Mouse (Mus musculus) liver, postnatal 0 days (tissue): ENCODE results near the gene Mto1. TPM values are rescaled to one million over a fixed set of nuclear protein-coding genes. Genes with fewer than 3 reads are reported as not detected.

Experiments used
- ATAC-seq: fragments of 200-750 bp; cut with Nextera tagmentation; 2 replicates; pipeline ENCODE4 v1.8.0; 2017; ENCODE audit warnings: mild to moderate bottlenecking, moderate library complexity
- DNase-seq: peaks from one replicate; pipeline ENCODE4 v3.0.0-alpha.2; 2016
- H3K27ac ChIP-seq: fragments of 300-500 bp; sonication (generic); 2 replicates; pipeline ENCODE4 v1.5.1; 2014; ENCODE audit warnings: antibody characterized with exemption, moderate library complexity, mild to moderate bottlenecking, low read depth
- H3K27me3 ChIP-seq: fragments of 300-500 bp; sonication (generic); 2 replicates; pipeline ENCODE4 v1.6.1; 2014; ENCODE audit warnings: low read length, control low read depth, mixed read lengths; ENCODE audit not compliant: insufficient read depth
- H3K36me3 ChIP-seq: fragments of 300-500 bp; sonication (generic); replicated peaks from 2 replicates; pipeline ENCODE4 v1.6.1; 2014; ENCODE audit warnings: mild to moderate bottlenecking, control low read depth, low read length, moderate library complexity, mixed read lengths; ENCODE audit not compliant: insufficient read depth
- H3K4me1 ChIP-seq: fragments of 300-500 bp; sonication (generic); 2 replicates; pipeline ENCODE4 v1.6.1; 2014; ENCODE audit warnings: antibody characterized with exemption, mild to moderate bottlenecking, control low read depth; ENCODE audit not compliant: insufficient read depth
- H3K4me2 ChIP-seq: fragments of 300-500 bp; sonication (generic); 2 replicates; pipeline ENCODE4 v1.6.1; 2014; ENCODE audit warnings: low read depth, mild to moderate bottlenecking, low read length, moderate library complexity, mixed read lengths
- H3K4me3 ChIP-seq: fragments of 300-500 bp; sonication (generic); 2 replicates; pipeline ENCODE4 v1.5.1; 2014; ENCODE audit warnings: low read depth, low read length
- H3K9ac ChIP-seq: fragments of 300-500 bp; sonication (generic); replicated peaks from 2 replicates; pipeline ENCODE4 v1.6.1; 2014; ENCODE audit warnings: mild to moderate bottlenecking, moderate library complexity
- H3K9me3 ChIP-seq: fragments of 300-500 bp; sonication (generic); 2 replicates; pipeline ENCODE4 v1.6.1; 2016; ENCODE audit warnings: mild to moderate bottlenecking, control low read depth, low read length, mixed read lengths
- CTCF ChIP-seq: sonication (generic); IDR thresholded peaks from 2 replicates; pipeline ENCODE4 v1.5.1; 2016; ENCODE audit warnings: antibody characterized with exemption, low read depth
- EP300 ChIP-seq: IDR thresholded peaks from 2 replicates; pipeline ENCODE4 v1.6.1; 2016; ENCODE audit warnings: antibody characterized with exemption, low read depth, mild to moderate bottlenecking
- WGBS: fragments of 180-500 bp; shearing (Covaris S2); extraction: QIAGEN DNeasy Blood & Tissue Kit; methylation state at CpG from one replicate; pipeline ENCODE4 v1.1.7; 2014; ENCODE audit not compliant: insufficient replicate concordance; 5-methylcytosine and 5-hydroxymethylcytosine counted together
- polyA plus RNA-seq: library from polyadenylated mRNA; unstranded; fragments of >200 nt; fragmentation: Nextera tagmentation; extraction: Ambion mirVana; gene quantifications from 2 replicates; pipeline ENCODE4 v1.2.1, GENCODE M21; 2015

Mto1 gene
- polyA plus RNA-seq, 1 experiment from 2014 or later: 11.5 TPM

DNA sequence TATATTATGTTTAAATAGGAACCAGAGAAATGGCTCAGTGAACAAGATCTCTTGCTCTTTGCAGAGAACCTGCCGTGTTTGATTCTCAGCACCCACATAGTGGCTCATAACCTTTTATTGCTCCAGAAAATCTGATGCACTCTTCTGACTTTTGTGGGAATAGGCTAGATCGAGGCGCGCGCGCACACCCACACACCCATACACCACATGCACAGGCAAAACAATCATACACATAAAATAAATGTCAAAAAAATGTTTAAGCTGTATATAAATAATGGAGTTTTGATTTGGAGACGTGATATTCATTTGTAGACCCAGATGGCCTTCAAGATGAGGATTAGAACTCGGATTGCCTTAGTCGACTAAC lies 419 bp upstream of the Mto1 start:
- DNase-seq: no peak
- no peak for TF ChIP-seq CTCF
- no peak for TF ChIP-seq EP300
- Histone ChIP-seq H3K4me3 (peak overlapping the region; percentile 100), H3K4me2 (peak overlapping the region; percentile 68), H3K9ac (peak overlapping the region; percentile 97; the same call in 1 of the 2 replicates), H3K9me3 (no peaks in the 10 kb centered on the region), H3K27ac (no peak overlapping the region), H3K27me3 (peaks cover 29% of the 10 kb centered on the region), H3K36me3 (peaks cover 14% of the 10 kb centered on the region), H3K4me1 (peaks cover 16% of the 10 kb centered on the region)
- 34% methylated on average over 9 of the region's 9 CpGs for WGBS
- no peak for ATAC-seq

DNA sequence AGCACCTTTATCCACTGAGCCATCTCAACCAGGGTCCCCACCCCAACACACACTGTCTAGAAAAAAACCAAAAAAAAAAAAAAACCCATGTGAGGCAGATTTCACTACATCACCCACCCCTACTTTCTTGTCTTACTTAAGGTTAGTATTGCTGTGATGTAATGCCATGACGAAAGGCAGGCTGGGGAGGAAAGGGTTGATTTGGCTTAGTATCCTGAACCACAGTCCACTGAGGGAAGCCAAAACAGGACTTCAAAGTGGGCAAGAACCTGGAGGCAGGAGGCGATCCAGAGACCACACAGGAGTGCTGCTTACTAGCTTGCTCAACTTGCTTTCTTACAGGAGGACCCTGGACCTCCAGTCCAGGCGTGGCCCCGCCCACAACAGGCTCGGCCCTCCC lies 2.4 kb downstream of the Mto1 start:
- TF ChIP-seq EP300 (no peak), CTCF (no peak)
- Histone ChIP-seq H3K27me3 (0 out of 2 replicates have a peak, but pooled peaks cover 6% of the 10 kb centered on the region), H3K4me1 (peaks cover 9% of the 10 kb centered on the region), H3K4me3 (no peak overlapping the region), H3K4me2 (no peak overlapping the region), H3K9ac (no peak overlapping the region), H3K27ac (no peak overlapping the region), H3K9me3 (no peaks in the 10 kb centered on the region), H3K36me3 (peaks cover 35% of the 10 kb centered on the region)
- no peak for DNase-seq
- WGBS: 68% methylated on average over 5 of the region's 5 CpGs
- ATAC-seq: no peak

DNA sequence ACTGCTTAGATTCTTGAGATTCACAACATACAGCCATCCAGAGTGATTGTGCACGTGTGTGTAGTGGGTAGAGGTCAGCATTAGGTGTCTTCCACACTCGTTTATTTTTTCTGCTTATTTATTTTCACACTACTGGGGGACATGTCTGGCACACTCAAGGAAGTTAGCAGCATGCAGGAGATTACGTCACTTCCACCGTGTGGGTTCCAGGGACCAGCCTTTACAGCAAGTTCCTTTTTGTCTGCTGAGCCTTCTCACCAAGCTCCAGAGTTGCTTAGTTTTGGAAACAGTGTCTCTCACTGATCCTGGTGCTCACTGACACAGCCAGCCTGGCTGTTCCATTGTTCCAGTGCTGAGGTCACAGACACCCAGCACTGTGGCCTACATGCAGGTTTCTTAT lies 3.4 kb downstream of the Mto1 start:
- Histone ChIP-seq H3K36me3 (peaks cover 43% of the 10 kb centered on the region), H3K9me3 (no peaks in the 10 kb centered on the region), H3K27me3 (no peaks in the 10 kb centered on the region), H3K4me3 (no peak overlapping the region), H3K27ac (peak overlapping the region; percentile 37; the same call in 1 of the 2 replicates), H3K9ac (no peak overlapping the region), H3K4me2 (no peak overlapping the region), H3K4me1 (peaks cover 9% of the 10 kb centered on the region)
- no peak for ATAC-seq
- DNase-seq: no peak
- 39% methylated on average over 4 of the region's 4 CpGs for WGBS
- TF ChIP-seq CTCF (no peak), EP300 (no peak)

- Histone ChIP-seq H3K36me3 (peaks cover 72% of the 10 kb centered on the region), H3K9ac (no peak overlapping the region), H3K4me3 (no peak overlapping the region), H3K4me2 (no peak overlapping the region), H3K4me1 (no peaks in the 10 kb centered on the region), H3K27ac (no peak overlapping the region), H3K27me3 (no peaks in the 10 kb centered on the region), H3K9me3 (no peaks in the 10 kb centered on the region)
- 85% methylated on average over 8 of the region's 8 CpGs for WGBS
- DNase-seq (no peak), ATAC-seq (no peak)
- TF ChIP-seq EP300 (no peak), CTCF (no peak)
Observed at GRCm38 (mm10) chr9:78457026-78457425, 9.0 kb downstream of the Mto1 start.

DNA sequence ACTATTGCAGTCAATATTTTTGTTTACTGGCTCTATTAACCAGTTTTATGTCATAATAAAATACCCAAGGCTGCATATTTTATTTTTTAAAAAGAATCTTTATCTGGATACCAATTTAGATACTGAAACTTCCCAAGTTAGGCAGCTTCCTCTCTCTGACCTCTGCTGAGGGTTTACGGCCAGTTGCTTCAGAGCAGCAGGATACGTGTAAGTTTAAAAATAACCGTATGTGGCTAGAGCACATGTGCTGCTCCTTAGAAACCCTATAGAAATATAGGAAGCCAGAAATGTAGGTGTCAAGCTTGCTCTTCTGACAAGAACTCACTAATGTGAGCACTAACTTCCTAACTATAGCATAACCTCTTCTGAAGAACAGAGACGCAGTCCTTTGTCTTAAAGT lies 15.3 kb downstream of the Mto1 start:
- Histone ChIP-seq H3K4me3 (no peak overlapping the region), H3K4me1 (no peaks in the 10 kb centered on the region), H3K27me3 (no peaks in the 10 kb centered on the region), H3K27ac (0 out of 2 replicates have a peak overlapping the region, but pooled peaks have one; percentile 22), H3K4me2 (no peak overlapping the region), H3K9ac (no peak overlapping the region), H3K36me3 (peaks cover 71% of the 10 kb centered on the region), H3K9me3 (no peaks in the 10 kb centered on the region)
- no peak for DNase-seq
- 62% methylated on average over 4 of the region's 4 CpGs for WGBS
- TF ChIP-seq CTCF (no peak), EP300 (no peak)
- no peak for ATAC-seq

- Histone ChIP-seq H3K4me3 (no peak overlapping the region), H3K4me2 (no peak overlapping the region), H3K9ac (no peak overlapping the region), H3K9me3 (no peaks in the 10 kb centered on the region), H3K27ac (no peak overlapping the region), H3K4me1 (no peaks in the 10 kb centered on the region), H3K36me3 (peaks cover 65% of the 10 kb centered on the region), H3K27me3 (no peaks in the 10 kb centered on the region)
- no peak for DNase-seq
- TF ChIP-seq CTCF (no peak), EP300 (no peak)
- ATAC-seq: no peak
- 89% methylated on average over 3 of the region's 3 CpGs for WGBS
Observed at GRCm38 (mm10) chr9:78465725-78466124, 17.7 kb downstream of the Mto1 start.

- H3K4me2 ChIP-seq: no peak overlapping the region
- no peaks in the 10 kb centered on the region for H3K9me3 ChIP-seq
- ATAC-seq (no peak), DNase-seq (no peak)
- no peak overlapping the region for H3K27ac ChIP-seq
- H3K9ac ChIP-seq: no peak overlapping the region
- TF ChIP-seq CTCF (no peak), EP300 (no peak)
- H3K4me1 ChIP-seq: no peaks in the 10 kb centered on the region
- WGBS: 89% methylated on average over 8 of the region's 8 CpGs
- H3K27me3 ChIP-seq: no peaks in the 10 kb centered on the region
- no peak overlapping the region for H3K4me3 ChIP-seq
- H3K36me3 ChIP-seq: peaks cover 60% of the 10 kb centered on the region
Observed at GRCm38 (mm10) chr9:78473588-78473987, 25.6 kb downstream of the Mto1 start.
